Mouse (Mus musculus): Measurements from ENCODE around the gene Usp1.

DNA sequence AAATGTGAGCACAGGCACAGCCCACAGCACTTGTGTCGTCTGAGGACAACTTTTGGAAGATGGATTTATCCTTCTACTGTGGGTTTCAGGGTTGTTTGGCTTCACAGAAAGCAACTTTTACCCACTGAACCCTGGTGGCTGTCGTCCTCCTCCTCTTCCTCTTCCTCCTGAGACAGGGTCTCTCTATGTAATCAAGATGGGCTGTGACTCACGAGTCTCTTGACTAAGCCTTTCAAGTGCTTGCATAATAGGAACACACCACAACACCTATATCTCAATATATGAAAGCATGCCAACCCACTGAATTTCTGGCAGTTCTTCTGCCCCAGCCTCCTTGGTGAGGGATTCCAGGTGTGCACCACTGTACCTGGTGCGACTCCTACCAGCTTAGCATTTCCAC is 2.7 kb upstream of the Usp1 start:
- TF ChIP-seq POLR2A (IDR thresholded peaks at IDR 0.05; ENCODE audit: low read depth, low read length) = no peak
- TF ChIP-seq CTCF (IDR thresholded peaks at IDR 0.05; ENCODE audit: extremely low read depth, insufficient read depth, insufficient read length, insufficient replicate concordance) = no peak

Measured in spleen, adult 2 months (tissue).